Mouse (Mus musculus) right cerebral cortex, postnatal 36 days (tissue): ENCODE data around the gene Zfp462.

Experiments used
- DNase-seq, 2 experiments: peaks; one replicate each; pipeline ENCODE4 v3.0.0; 2022; ENCODE audit warnings: low spot score in 2 of 2, mixed read lengths in 1 of 2

Gene Zfp462

DNA sequence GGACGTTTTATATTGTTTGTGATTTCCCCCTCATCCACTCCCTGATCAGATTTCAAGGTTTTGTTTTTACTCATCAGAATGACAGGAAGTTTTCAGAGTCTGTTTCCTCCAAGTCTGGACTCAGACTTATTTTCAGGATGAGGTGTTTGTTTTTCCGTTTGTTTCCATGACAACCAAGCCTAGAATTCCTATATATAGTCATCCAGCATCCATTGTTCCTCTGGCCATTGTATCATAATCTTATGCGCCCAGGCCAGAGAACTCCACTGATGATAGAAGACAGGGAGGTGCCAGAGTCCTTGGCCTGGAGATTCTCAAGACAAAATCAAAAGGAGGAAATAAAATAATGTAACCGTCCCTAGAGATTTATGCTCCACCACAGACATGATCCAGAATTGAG is 97.7 kb downstream of the Zfp462 start:
- no peak for DNase-seq

DNA sequence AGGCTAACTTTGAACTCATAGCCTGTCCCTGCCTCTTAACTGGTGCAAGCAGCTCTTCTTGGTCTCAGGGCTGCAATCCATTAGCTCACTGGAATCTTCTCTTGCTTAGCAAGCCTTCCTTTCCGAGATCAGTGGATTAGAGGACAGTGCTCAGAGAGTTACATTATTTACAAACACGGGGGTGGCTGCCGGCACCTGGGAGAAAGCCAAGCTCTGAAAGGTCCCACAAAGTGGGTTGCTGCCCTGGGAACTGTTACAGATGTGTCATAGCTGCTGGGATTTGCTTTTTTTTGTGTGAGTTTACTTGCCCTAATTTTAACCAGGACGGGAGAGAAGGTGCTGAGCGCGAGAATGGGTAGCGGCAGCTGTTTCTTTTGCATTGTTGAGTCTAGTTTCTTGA is 102.4 kb downstream of the Zfp462 start:
- DNase-seq = no peak

DNA sequence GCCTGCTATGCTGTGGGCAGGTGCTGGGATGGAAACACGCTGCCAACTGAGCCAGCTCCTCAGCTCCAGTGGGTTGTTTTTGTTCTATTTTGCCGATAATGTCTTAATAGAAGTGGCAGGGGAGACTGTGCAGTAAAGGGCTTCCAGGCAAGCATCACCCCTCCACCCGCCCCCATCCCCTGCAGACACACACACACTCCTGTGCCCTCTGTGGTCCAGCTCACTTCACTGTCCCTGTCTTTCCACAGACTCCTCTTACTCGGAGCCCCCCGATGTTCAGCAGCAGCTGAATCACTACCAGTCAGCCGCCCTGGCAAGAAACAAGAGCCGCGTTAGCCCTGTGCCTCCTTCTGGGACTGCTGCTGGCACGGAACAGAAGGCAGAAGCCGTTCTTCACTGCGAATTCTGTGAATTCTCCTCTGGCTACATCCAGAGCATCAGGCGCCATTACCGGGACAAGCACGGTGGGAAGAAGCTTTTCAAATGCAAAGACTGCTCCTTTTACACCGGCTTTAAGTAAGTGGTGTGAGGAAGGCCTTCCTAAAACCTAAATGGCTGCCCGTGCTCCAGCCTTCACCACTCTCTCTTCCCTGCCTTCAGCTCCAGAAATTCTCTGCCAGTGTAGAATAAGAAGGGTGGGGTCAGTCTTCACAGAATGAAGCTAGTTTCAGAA is 105.2 kb downstream of the Zfp462 start:
- DNase-seq = no peak

DNA sequence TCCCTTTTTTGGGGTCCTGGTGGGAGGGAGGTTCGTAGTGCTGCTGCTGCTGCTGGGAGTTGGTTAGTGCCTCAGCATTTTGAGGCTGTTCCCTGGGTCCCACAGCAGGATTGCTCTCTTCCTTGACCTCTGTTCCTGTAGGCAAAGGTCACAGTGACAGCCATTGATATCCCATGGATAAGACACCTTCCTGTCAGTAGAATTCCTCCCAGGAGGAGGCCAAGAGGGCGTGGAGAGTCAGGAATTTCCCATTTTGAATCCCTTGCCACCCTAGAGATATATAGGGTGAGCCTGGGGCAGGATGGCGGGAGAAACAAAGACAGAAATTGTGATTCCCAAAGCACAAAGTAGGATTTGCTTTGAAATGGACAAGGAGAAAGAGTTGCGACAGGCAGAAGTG is 106.5 kb downstream of the Zfp462 start:
- DNase-seq = no peak

DNA sequence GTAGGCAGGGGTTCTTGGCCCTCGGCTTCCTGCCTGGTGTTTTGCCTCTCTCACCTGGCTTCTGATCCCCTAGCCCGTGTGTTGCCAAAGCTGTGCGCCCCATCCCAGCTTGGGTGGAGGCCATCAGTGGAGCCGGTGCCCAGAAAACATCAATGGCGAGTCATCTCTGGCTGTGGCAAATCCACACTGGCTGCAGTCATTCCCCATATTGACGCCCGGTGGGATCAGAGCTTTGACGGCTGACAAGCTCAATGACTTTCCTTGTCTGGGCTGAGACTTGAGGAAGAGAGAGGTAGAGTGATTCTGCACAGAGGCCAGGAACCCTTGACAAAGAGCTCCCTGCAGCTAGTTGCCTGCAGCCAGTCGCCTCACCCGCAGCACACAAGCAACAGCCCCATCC is 107.8 kb downstream of the Zfp462 start:
- DNase-seq = no peak

DNA sequence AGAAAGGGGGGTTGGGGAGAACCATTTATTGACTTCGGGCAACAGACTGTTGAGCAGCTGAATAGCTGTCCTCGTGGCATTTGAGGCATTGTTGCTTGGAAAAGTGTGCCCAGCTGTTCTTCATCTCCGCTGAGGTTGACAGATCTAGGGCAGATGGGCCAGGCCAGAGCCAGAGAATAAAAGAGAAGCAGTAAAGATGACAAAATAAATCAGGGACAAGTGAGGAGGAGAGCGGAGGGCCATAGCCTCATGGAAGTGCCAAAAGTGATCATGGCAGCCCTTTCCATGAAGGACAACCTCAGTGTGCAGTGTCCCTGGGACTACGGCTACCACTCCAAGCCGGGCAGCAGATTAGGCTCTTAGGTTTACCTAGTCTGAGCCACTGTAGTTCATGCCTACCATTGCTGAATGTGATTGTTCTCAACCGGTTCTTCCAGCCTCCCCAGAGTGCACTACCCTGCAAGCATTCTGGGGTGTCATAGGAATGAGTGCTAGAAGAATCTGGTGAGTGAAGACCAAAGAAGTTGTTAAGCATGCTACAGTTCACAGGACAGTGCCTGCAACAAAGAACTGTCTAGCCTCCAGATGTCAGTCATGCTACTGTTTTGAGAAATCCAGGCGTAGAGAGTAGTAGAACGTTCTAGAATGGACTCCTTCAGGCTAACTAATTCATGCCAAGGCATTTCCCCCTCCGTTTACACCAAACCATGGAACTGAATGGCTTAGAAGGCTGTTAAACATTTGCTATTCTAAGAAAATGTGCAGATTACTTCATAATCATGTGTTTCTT is 113.0 kb downstream of the Zfp462 start:
- DNase-seq = no peak

DNA sequence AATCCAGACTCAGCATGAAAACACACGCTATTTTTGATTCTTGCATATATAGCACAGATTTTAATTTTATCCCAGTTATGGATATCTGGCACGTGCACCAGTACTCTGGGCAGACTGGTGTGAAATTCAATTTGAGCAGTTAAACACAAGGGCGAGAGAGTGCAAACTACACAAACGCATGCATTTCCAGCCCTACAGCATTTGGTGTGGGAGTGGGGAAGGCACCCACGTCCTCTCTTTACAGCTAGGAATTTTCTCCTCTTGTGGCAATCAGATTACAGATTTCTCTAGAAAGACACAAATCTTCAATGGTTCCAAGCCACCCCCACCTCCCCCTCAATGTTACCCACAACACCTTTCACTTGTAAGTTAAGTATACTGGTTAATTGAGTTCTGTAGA is 114.1 kb downstream of the Zfp462 start:
- no peak for DNase-seq

DNA sequence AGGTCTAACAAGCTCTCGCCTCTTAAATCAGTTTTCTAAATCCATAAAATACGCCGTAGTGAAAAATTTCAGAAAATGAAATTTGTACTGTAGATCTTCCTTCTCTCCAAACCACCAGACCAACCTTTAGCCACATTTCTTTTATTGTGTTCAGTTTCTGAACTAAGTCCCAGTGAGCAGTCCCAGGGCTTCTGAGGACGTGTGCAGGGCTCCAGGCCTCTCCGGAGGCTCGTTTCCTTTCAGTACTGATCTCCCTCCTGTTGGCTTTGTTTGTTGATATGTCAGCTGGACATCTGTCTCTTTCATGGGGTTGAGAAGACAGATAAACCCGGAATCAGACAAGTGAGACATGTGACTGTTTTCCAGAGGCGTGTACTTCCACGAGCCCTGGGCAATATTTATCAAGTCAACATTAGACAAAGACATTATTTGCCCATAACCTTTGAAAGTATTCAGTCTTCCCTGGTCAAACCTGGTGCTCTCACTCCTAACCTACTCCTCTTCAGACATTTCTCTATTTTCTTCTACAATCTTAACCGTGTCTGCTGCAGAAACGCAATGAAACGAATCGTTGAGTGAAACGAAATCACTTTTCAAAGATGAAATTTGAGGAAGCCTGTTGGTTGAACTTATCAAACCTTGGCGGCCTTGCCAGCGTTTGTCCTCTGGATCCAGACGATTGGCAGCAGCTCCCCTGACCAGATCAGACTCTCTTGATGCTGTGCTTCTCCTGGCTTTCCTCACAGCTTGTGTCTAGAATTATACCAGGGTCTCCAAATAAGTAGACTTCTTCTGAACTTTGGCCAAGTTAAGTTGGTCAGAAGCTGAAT is 121.7 kb downstream of the Zfp462 start:
- DNase-seq = no peak

DNA sequence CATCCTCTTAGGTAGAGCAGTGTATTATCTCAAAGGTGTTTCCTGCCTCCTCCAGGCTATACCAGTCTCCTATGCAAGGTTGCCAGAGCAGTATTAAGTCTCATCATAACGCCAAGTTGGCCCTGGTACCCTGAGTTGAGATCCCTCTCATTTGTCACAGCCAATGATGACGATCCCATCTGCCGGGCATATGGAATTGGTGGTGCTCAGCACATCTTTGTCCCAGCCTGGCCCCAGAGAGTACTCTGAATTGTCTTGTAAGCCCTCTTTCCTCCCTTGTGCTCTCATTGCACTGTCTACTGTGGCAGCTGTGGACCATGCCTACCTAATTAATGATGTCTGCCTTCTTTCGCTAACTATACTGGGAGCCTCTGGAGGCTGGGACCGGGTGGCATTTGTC is 126.7 kb downstream of the Zfp462 start:
- DNase-seq = no peak

DNA sequence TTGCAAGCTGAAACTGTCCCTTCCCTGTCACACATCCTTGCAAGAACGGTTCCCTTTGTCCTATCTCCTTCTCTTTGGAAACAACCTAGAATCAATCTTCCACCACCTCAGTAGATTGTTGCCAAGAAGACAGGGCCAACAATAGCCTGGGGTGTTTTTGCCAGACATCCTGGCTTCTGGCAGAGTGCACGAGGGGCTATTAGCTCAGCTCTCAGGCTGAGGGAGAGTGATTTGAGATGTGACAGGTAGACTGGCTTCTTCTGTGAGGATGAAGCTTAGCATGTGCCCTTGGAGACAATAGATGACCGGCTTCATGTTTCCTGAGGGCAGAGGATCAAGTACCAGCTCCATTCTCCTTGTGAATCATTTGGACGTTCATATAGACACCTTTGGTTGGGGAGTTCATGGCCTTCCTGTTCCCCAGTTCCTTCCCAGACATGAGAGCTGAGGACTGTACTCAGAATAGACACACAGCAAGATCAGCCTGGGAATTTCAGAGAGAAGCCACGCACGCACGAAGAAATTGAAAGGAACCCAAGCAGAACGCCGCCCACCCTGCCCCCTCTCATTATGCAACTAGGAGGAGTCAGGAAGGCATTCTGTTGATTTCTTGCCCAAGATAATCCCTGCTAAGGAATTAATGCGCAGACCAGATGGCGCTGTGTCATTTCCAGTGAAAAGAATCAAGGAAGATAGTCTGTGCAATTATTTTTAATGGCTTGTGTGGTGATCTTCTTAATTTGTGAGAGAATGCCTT is 132.5 kb downstream of the Zfp462 start:
- peak; percentile 66 to 69 for DNase-seq

DNA sequence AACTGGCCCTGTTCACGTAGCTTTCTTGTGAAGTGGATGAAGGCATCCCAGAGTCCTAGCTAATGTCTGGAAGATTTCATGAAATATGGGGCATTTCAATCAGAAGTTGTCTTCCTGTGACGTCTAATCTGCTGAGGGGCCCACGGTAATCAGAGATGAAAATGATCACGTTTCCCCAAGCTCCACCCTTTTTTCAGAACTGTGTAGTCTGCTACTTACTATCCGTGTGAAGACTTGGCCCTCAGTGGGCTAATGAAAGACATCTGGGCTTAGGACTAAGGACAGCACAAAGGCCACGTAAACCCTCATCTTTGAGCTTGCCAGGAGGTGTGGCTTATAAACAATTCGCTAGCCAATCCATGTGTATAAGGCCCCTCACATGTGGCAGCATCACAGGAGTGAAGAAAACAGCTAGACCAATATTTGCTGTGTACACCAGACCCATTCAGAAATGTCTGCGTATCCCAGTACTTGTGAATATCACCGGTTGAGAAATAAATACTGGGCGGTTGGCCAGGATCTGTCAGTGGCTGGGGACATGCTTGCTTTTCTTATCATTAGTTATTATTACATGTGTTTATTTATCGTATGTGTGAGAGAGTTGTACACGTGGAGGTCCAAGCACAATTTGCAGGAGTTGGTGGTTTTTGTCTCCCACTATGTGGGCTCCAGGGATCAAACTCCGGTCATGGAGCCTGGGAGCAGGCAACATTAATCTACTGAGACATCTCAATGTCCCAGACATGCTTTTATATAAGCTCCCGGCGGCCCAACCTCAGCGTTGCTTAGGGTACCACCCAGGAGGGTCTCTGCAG is 133.3 kb downstream of the Zfp462 start:
- DNase-seq = no peak

DNA sequence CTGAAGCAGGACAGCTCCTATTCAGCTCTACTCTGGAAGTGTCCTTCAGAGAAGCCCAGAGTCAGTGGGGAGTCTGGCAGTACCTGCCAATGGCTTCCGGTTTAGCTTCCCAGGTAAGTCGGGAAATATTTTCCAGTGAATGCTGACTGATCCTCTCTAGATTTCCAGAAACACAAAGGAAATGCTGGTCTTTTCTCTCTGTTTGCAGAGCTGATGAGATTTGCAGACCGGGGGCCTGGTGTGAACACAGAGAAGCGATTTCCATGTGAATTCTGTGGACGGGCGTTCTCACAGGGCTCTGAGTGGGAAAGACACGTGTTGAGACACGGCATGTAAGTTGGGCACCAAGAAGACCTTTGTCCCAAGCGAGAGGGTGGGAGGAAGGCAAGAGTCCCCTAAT is 134.2 kb downstream of the Zfp462 start:
- no peak for DNase-seq

DNA sequence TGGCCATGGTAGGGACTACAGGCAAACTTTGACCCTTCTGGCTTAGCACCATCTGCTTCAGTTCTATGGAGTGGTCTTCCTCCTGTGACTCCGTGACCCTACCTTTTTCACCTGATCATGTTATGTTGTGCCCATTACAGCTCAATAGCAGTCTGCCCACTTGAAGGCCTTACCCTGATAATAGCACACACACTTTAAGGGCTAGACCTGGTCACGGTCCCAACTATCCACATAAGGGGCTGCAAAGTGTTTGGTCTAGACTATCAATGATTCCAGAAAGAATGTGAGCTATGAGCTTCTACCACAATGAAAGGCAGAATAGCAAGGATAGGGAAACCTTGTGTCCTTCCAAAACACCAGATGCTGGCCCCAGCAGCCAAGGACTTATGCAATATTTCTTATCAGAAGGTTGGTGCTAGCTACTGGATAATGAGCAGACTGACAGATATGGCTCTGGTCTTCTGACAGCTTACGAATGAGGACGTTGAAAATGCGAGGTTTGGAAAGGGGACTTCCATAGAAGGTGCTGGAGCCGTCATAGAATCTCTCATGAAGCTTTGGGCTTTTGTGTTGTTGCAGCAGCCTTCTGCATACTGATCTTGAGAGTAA is 139.3 kb downstream of the Zfp462 start:
- no peak for DNase-seq

DNA sequence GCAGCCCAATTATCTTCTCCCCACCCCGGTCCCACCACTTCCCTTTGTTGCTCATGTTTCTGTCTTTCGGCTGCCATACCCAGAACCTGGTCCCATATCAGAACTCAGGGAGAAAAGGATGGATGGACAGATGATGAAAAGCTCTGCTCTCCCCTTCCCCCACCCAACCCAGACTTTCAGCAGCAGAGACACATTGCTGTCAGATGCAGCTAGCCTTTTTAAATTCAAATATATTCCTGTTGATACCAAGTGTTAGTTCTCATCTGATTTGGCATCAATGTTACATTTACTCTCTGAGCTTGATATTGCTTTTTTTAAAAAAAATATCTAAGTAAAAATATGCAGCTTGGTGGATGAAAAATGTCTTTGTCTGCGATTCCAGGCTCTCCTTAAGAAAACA is 143.3 kb downstream of the Zfp462 start:
- no peak for DNase-seq

DNA sequence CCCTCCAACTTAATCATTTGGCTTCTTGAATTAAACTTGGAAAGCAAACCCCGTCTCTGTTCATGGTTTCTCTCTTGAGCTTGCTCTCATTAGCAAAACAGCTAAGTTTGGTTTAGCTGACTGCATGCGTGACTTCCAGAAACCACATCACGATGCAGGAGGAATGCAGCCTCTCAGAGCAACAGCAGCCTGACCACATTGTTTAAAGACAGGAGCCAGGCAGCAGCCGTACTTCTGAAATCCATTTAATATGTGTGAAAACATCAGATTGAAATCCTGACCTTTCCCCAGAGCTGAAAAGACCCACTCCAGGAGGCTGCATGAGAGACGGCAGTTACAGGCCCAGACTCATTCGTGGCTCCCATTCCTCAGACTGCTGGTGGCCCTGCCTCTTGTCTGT is 144.1 kb downstream of the Zfp462 start:
- DNase-seq = no peak

DNA sequence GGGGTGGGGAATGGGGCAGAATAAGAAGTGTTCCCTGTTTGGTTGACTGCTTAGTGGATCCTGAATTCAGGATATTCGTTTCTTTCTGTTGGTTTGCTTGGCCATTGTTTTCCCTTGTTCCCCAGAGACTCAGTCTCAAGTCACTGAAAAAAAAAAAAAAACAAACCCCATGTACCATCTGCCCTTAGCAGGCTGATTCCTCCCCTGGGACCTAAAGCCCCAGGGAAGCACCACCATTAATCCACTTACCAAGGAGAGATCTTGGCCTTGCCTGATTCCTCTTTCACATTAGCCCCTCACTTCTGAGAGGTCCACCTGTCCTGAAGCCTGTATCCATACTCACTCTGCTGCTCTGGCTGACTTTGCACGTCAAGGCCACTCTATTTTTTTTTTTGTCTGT is 152.3 kb downstream of the Zfp462 start:
- DNase-seq = no peak

DNA sequence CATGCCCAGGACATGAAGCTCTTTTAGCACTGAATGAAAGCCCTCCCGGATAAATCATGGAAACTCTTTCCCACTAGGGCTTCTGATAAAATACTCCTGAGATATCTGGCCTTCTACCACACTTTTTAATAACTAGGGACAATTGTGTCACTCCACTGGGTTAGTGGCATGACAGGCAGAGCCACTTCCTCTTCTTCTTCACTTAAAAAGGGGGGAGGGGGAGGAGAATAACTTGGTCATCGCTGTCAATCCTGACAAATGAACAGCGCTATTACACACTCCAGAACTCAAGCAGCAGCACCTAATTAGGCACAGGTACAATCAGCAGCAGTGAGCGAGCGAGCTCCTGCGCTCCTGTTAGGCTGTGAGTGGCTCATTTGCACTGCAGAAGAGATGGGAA is 153.5 kb downstream of the Zfp462 start:
- DNase-seq = no peak

DNA sequence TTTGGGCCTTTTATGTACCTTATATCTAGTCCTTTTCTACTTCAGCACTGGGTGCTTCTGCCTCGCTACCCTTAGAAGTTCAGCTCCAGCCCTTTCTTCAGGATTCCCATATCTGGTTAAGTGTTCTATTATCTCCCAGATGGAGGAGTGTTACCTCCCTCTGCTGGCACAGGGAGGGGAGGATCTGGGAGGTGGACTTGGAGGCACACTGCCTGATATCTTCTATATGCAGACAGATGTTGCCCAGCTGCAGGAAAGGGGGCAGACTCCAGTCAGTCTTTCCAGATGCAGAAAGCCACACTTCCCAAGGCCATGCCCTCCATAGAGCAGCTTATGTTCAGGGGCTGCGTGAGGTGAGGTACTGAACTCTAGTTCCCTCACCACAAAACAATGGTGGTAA is 156.0 kb downstream of the Zfp462 start:
- DNase-seq = no peak

DNA sequence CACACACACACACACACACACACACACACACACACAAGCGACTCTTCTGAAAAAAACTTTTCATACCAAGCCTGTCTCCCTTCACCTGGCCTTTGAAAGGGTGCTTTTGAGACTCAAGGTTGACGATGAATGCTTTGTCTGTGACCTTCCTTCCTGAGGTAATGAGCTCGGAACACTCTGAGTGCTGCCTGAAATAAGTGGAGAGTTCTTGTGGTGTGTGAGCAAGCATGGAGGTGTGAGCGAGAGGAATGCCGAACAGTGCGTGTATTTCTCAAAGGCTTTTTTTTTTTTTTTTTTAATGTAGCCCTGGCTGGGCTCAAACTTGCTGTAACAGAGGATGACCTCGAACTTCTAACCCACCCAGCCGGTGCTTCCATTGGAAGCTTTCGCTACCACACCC is 156.8 kb downstream of the Zfp462 start:
- DNase-seq = no peak

DNA sequence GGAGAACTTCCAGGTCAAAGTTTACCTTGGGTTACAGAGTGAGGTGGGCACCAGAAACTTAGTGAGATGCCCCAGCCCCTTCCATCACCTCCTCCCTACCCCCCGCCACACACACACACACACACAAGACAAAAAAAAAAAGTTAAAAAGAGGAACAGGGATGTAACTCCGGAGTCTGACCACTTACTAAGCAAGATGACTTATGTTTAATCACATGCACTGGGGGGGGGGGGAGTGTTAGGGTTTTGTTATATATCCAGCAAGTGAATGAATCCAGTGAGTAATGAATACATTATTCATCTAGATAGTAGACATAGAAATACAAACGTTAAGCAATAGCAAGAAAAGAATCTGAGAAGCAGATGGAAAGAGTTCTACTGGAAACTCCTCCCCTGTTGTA is 157.5 kb downstream of the Zfp462 start:
- no peak for DNase-seq

DNA sequence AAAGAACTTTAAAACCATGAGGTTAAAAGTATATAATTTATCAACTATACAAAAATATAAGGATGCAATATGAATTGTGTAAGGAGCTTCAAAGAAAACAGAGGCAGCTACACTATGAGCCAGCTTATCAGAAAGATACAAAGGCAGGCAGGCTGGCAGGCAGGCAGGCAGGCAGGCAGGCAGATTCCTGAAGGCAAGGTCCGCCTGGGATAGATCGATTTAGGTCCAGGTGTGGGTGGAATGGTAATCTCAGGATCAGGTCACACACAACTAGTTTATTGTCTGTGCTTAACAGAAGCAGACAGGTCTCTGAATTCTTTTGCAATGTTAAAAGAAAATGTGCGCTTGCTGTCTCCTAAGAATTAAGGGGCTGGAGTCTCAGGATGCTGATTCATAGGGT is 158.7 kb downstream of the Zfp462 start:
- no peak for DNase-seq
